Mouse (Mus musculus) central nervous system, embryonic 18 days (tissue): ENCODE results near the gene Ankrd52. TPM values are rescaled to one million over a fixed set of nuclear protein-coding genes. Genes with fewer than 3 reads are reported as not detected.

Source experiments
- polyA plus RNA-seq: library from polyadenylated mRNA; depleted of rRNA; stranded (reverse); fragments of >200 nt; gene quantifications from 2 replicates; pipeline ENCODE4 v1.2.3, GENCODE M21; 2012; rRNA removed

Gene Ankrd52
- polyA plus RNA-seq = 41.2 and 46.4 TPM in 2 replicates

GRCm38 (mm10) chr10:128376455-128377211, at the start of gene Ankrd52:
Ankrd52 (plus strand) TSS chr10:128377115.

GRCm38 (mm10) chr10:128337306-128338181, 39.4 kb upstream of the Ankrd52 start, which contains the start of gene Cs:
Cs (plus strand) TSS chr10:128337734.

DNA sequence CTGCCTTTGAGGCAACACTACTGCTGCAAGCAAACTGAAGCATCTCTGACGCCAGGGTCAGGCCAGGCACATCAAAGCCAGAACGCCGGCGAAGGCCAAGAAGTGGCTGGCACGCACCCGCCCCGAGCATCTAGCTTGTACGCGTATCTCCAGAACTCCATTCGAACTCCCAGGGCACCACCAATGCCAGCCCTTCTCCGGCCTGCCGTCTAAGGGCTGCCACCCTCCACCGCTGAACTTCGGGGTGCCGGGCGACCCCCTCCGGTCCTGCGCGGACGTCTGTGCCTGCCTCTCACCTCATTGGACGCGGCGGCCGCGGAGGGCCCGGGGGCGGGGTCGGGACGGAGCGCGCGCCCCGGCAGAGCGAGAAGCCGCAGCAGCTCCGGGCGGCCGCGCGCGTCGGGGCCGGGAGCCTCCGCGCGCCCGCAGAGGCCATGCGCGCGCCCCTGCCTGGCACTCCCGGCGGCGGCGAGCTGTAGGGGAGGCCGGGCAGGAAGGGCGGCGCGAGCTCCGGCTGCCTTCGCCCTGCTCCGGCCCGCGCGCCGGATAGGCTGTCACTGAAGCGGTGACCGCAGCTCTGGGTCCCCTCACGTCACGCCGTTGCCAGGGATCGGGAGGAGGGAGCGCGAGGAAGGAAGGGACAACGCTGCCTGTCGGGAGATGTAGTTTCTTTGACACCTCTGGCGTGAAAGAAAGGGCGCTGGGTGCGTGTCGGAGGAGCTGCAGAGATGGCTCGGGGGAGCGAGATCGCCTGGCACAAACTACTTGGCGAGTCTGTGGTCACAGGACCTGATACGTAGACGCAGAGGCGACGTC, 8.3 kb upstream of the Ankrd52 start, which contains the start of gene Coq10a:
TSS of gene Coq10a (minus strand) at position 596 of the 816 bp plus-strand sequence.

GRCm38 (mm10) chr10:128401056-128401455, 24.1 kb downstream of the Ankrd52 start, which contains the start of gene Slc39a5:
Slc39a5 (minus strand) TSS chr10:128401229.

DNA sequence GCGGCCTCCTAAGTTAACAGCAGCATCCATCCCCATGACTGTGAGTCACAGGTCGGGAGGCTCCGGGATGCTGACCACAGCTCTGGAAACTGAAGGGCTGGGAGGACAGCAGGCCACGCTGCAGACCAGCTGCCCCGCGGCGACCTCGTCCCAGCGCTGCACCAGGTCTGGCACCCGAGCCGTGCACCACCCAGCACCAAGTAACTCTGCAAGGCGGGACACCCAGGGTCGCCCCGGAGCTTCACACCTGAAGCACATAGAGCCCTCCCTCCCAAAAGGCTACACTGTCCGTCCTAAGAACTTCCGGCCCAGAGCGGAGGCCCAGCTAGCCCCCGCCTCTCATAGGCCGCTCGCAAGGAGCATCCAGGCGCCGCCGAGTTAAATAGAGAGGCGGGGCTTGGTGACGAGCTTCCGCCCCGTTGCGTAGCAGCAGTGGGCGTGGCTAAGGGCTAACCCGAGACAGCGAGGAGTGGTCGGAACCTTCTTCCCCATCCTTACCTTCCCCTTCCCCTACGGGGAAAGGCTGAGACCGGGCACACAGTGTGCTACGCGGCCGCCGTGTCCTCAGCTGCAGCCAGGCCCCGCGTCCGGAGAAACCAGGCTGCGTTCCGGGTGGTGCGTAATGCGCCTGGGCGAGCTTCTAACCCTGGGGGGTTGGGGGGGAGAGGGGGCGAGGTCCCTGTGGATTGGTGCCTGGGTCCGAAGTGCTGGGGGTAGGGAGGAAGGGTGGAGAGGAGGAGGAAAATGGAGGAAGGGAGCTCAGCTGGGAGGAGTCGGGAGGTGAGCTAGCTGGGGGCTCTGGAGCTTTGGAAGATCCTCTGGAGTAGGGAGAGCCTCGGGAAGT, 34.5 kb downstream of the Ankrd52 start, which contains the start of the genes Nabp2 and Rnf41:
TSS of gene Nabp2 (minus strand) at position 282 of the 844 bp plus-strand sequence.
TSS of gene Rnf41 (plus strand) at position 447 of the 844 bp plus-strand sequence.

Other genes starting within 250 kb of the Ankrd52 start
- gene Rbms2, start 196.8 kb upstream of the Ankrd52 start, polyA plus RNA-seq = 15.2 and 16.2 TPM in 2 replicates
- gene Gls2, start 182.7 kb upstream of the Ankrd52 start, polyA plus RNA-seq = 4.4 and 4.9 TPM in 2 replicates
- 13.7 and 13.9 TPM in 2 replicates for gene Spryd4, start 165.3 kb upstream of the Ankrd52 start, polyA plus RNA-seq
- gene Mip, start 151.3 kb upstream of the Ankrd52 start, polyA plus RNA-seq = 0.05 and 0.11 TPM in 2 replicates
- gene Timeless, start 145.1 kb upstream of the Ankrd52 start, polyA plus RNA-seq = 8.5 and 8.8 TPM in 2 replicates
- gene Apon, start 123.0 kb upstream of the Ankrd52 start, polyA plus RNA-seq = 0.12 TPM in 2 replicates
- gene Apof, start 108.4 kb upstream of the Ankrd52 start, polyA plus RNA-seq = 0.12 and 0.17 TPM in 2 replicates
- 33.4 and 33.7 TPM in 2 replicates for gene Stat2, start 106.6 kb upstream of the Ankrd52 start, polyA plus RNA-seq
- 0.12 and 0.13 TPM in 2 replicates for gene Il23a, start 78.4 kb upstream of the Ankrd52 start, polyA plus RNA-seq
- 30.4 and 30.5 TPM in 2 replicates for gene Pan2, start 73.8 kb upstream of the Ankrd52 start, polyA plus RNA-seq
- 88.9 and 96.2 TPM in 2 replicates for gene Cnpy2, start 54.7 kb upstream of the Ankrd52 start, polyA plus RNA-seq
- 197 and 201 TPM in 2 replicates for gene Cs, start 39.4 kb upstream of the Ankrd52 start, polyA plus RNA-seq
- gene Coq10a, start 8.1 kb upstream of the Ankrd52 start, polyA plus RNA-seq = 86.2 and 87.5 TPM in 2 replicates
- gene Slc39a5, start 24.1 kb downstream of the Ankrd52 start, polyA plus RNA-seq = 0.53 and 0.54 TPM in 2 replicates
- gene Nabp2, start 34.4 kb downstream of the Ankrd52 start, polyA plus RNA-seq = 95.9 and 102 TPM in 2 replicates
- 84.4 and 89.6 TPM in 2 replicates for gene Rnf41, start 34.5 kb downstream of the Ankrd52 start, polyA plus RNA-seq
- gene Smarcc2, start 82.1 kb downstream of the Ankrd52 start, polyA plus RNA-seq = 299 and 327 TPM in 2 replicates
- 1,229 and 1,412 TPM in 2 replicates for gene Myl6, start 117.0 kb downstream of the Ankrd52 start, polyA plus RNA-seq
- gene Myl6b, start 121.6 kb downstream of the Ankrd52 start, polyA plus RNA-seq = 50.3 and 54.8 TPM in 2 replicates
- 12.2 and 13.9 TPM in 2 replicates for gene Esyt1, start 148.8 kb downstream of the Ankrd52 start, polyA plus RNA-seq
- 16.5 and 17.2 TPM in 2 replicates for gene Zc3h10, start 170.7 kb downstream of the Ankrd52 start, polyA plus RNA-seq
- gene Rpl41, start 172.2 kb downstream of the Ankrd52 start, polyA plus RNA-seq = 2,248 and 2,668 TPM in 2 replicates
- 131 and 136 TPM in 2 replicates for gene Pa2g4, start 188.9 kb downstream of the Ankrd52 start, polyA plus RNA-seq
- gene Erbb3, start 212.5 kb downstream of the Ankrd52 start, polyA plus RNA-seq = 1.5 and 1.7 TPM in 2 replicates
- gene Rps26, start 249.6 kb downstream of the Ankrd52 start, polyA plus RNA-seq = 964 and 983 TPM in 2 replicates